Mouse (Mus musculus) embryonic facial prominence, embryonic 11.5 days (tissue): ENCODE measurements at regions not wholly inside any gene's neighbourhood (a gene's known extent, or its start where the extent isn't known, plus 50 kb on each side); places are given as distances from the start of the nearest gene placed in this dataset.
"Not testable (repeated sequence)": the region's sequence is repeated elsewhere in the genome, so short reads cannot be mapped to it uniquely, and the experiment has no call there.

Experiments used
- ATAC-seq: fragments of 200-750 bp; cut with Nextera tagmentation; replicated peaks from 2 replicates; pipeline ENCODE4 v1.8.0; 2017; ENCODE audit warnings: low read depth; ENCODE audit not compliant: insufficient number of reproducible peaks, low FRiP score, low TSS enrichment
- DNase-seq: peaks from one replicate; pipeline ENCODE4 v3.0.0-alpha.2; 2015; ENCODE audit warnings: low spot score
- H3K27ac ChIP-seq: fragments of 300-500 bp; sonication (generic); replicated peaks from 2 replicates; pipeline ENCODE4 v1.5.1; 2014; ENCODE audit warnings: mild to moderate bottlenecking, low read depth, low read length, control low read depth
- H3K27me3 ChIP-seq: fragments of 300-500 bp; sonication (generic); 2 replicates; pipeline ENCODE4 v1.6.1; 2014; ENCODE audit warnings: mild to moderate bottlenecking, low read length, moderate library complexity, mixed read lengths; ENCODE audit not compliant: control insufficient read depth, insufficient read depth
- H3K36me3 ChIP-seq: fragments of 300-500 bp; sonication (generic); replicated peaks from 2 replicates; pipeline ENCODE4 v1.6.1; 2014; ENCODE audit warnings: low read depth, mild to moderate bottlenecking, low read length, moderate library complexity, mixed read lengths; ENCODE audit not compliant: control insufficient read depth, insufficient read depth
- H3K4me1 ChIP-seq: fragments of 300-500 bp; sonication (generic); 2 replicates; pipeline ENCODE4 v1.6.1; 2014; ENCODE audit warnings: low read length, mixed read lengths; ENCODE audit not compliant: control insufficient read depth, insufficient read depth
- H3K4me2 ChIP-seq: fragments of 300-500 bp; sonication (generic); 2 replicates; pipeline ENCODE4 v1.6.1; 2014; ENCODE audit warnings: low read depth, mild to moderate bottlenecking, control low read depth, low read length, moderate library complexity
- H3K4me3 ChIP-seq: fragments of 300-500 bp; sonication (generic); 2 replicates; pipeline ENCODE4 v1.5.1; 2014; ENCODE audit warnings: low read depth, low read length, control low read depth
- H3K9ac ChIP-seq: fragments of 300-500 bp; sonication (generic); replicated peaks from 2 replicates; pipeline ENCODE4 v1.6.1; 2014; ENCODE audit warnings: mild to moderate bottlenecking, control low read depth, low read length
- H3K9me3 ChIP-seq: fragments of 300-500 bp; sonication (generic); replicated peaks from 2 replicates; pipeline ENCODE4 v1.6.1; 2016; ENCODE audit warnings: mild to moderate bottlenecking, low read length, inconsistent platforms, mixed read lengths; ENCODE audit not compliant: control insufficient read depth
- WGBS: fragments of 180-500 bp; shearing (Covaris S2); extraction: QIAGEN DNeasy Blood & Tissue Kit; methylation state at CpG from one replicate; pipeline ENCODE4 v1.1.7; 2014; 5-methylcytosine and 5-hydroxymethylcytosine counted together

DNA sequence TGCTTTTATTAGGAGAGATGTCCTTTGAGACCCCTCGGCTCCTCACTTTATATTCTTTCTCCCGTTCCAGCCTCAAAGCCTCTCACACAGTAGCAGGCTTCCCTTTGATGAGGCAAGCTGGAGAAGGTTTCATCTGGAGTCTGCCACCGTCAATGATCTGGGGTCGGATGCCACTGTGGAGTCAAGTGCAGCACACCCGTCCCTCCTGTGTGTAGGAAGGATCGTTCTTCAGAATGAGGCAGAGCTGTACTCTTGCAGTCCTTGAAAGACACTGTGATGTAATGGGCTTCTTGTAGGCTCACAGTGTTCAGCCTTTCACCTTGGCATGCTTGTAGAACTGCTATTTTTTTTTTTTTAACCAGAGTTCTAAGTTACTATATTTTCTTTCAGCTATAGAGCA lies 203.7 kb upstream of the Fbxl4 start:
- 67% methylated on average over 6 of the region's 6 CpGs for WGBS
- ATAC-seq = no peak

DNA sequence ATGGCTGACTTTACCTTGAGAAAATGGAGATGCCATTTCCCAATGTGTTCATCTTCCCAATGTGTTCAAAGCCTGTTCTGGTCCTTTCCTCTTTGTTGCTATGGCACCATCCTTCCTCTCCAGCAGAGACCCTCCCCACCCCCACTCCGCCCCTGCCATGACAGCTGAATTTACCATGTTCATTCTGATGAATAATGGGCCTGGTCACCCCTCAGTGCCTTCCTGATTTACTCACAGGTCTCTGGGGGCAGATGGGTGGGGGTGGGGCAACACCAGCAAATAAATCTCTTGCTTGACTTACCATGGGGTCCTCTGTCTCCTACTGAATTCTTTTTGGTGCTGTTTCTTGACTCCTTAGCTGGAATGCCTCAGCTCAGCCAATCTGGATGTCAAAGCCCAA lies 170.9 kb upstream of the Fbxl4 start:
- no peaks in the 10 kb centered on the region for H3K36me3 ChIP-seq
- 90% methylated on average over 1 of the region's 1 CpGs for WGBS
- H3K4me3 ChIP-seq = no peak overlapping the region
- ATAC-seq (no peak), DNase-seq (no peak)
- no peak overlapping the region for H3K4me2 ChIP-seq
- H3K27me3 ChIP-seq = no peaks in the 10 kb centered on the region
- no peak overlapping the region for H3K27ac ChIP-seq
- H3K4me1 ChIP-seq = no peaks in the 10 kb centered on the region
- no peaks in the 10 kb centered on the region for H3K9me3 ChIP-seq
- no peak overlapping the region for H3K9ac ChIP-seq

More for the DNA sequence above, 203.7 kb upstream of the Fbxl4 start:
- H3K27me3 ChIP-seq = no peaks in the 10 kb centered on the region
- H3K27ac ChIP-seq = no peak overlapping the region
- no peaks in the 10 kb centered on the region for H3K36me3 ChIP-seq
- no peak overlapping the region for H3K4me3 ChIP-seq
- H3K9me3 ChIP-seq = no peaks in the 10 kb centered on the region
- H3K4me2 ChIP-seq = no peak overlapping the region
- no peak overlapping the region for H3K9ac ChIP-seq
- no peak for DNase-seq
- no peaks in the 10 kb centered on the region for H3K4me1 ChIP-seq

DNA sequence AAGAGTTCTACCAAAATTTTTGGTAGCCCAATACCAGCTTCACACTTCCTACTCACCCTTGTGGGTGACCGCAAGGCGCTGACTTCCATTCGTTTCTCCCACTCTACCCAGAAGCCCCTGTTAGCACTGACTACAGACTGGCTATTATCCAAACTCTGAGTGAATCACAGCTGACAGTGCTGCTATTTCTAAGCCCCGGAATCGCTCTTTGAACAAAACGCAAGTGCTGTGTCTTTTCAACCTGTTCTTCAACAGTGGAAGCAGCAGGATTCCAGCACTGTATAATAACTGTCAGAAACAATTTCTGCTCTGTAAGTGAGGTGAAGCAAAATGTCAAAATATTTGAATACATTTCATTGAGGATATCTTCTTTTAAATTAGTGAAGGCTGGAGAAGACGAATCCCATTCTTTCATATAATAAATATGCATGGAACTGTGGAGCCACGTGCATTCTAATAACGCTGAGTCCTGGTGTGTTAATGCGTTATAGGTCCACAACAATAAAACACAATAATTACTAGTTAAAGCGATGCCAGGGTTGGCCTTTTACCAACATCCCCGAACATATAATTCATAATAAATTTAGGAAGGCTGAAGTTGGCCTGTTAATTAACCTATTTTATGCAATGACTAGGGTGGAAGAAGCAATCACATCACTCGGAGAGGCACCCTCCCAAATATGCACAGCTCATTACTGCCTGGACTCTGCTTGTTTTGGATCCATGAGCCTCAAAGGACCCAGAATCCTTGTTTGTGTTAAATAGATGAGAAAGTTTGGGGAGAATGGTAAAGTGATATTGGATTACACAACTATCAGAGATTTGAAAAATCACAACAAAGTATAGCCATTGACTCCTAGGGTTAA lies 169.0 kb upstream of the Fbxl4 start:
- no peak overlapping the region for H3K27ac ChIP-seq
- no peaks in the 10 kb centered on the region for H3K27me3 ChIP-seq
- no peaks in the 10 kb centered on the region for H3K4me1 ChIP-seq
- H3K9me3 ChIP-seq = no peaks in the 10 kb centered on the region
- H3K36me3 ChIP-seq = no peaks in the 10 kb centered on the region
- H3K4me3 ChIP-seq = no peak overlapping the region
- ATAC-seq (no peak), DNase-seq (no peak)
- H3K4me2 ChIP-seq = no peak overlapping the region
- 86% methylated on average over 13 of the region's 13 CpGs for WGBS
- H3K9ac ChIP-seq = no peak overlapping the region

DNA sequence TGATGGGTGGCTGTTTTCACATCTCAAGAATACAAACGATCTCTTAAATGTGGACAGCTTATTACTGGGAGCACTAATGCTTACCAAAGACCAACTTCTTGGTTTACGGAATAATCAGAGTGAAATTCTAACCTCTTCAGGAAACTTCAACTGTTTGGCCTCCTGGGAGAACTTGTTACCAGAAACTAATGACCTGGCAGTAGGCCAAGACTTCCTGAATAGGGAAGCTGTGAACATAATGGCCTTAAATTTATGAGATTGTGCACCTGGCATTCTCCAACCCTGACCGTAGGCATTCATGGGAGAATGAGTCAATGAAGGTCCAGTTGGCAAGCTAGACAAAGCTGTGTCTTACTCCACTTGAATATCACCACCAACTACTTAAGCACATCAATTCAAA lies 160.8 kb upstream of the Fbxl4 start:
- Histone ChIP-seq H3K4me3 (no peak overlapping the region), H3K4me1 (no peaks in the 10 kb centered on the region), H3K27me3 (no peaks in the 10 kb centered on the region), H3K9me3 (no peaks in the 10 kb centered on the region), H3K27ac (no peak overlapping the region), H3K36me3 (no peaks in the 10 kb centered on the region), H3K4me2 (no peak overlapping the region), H3K9ac (no peak overlapping the region)
- WGBS = 68% methylated on average over 3 of the region's 3 CpGs
- ATAC-seq (no peak), DNase-seq (peak; percentile 6)

DNA sequence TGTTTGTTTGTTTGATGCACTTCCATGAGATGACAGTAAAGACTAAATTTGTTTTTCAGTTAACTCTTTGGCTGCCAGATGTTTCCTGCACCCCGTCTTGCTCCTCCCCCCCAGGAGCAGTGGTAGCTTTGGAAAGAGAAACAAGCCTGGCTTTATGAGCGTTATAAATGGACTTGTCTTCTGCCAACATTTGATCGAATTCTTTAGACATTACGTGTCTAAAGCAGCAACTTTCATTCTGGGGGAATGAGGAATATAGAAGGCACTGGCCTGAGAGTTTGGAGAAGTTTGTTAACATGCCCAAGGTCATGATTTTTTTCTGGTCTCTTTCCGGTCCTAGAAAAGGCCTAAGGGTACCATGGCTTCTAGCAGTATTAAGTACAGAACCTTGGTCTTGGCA lies 148.8 kb upstream of the Fbxl4 start:
- H3K27me3 ChIP-seq = no peaks in the 10 kb centered on the region
- no peak overlapping the region for H3K4me3 ChIP-seq
- H3K9ac ChIP-seq = no peak overlapping the region
- no peaks in the 10 kb centered on the region for H3K36me3 ChIP-seq
- no peaks in the 10 kb centered on the region for H3K9me3 ChIP-seq
- ATAC-seq = no peak
- H3K4me2 ChIP-seq = no peak overlapping the region
- no peak overlapping the region for H3K27ac ChIP-seq
- H3K4me1 ChIP-seq = no peaks in the 10 kb centered on the region
- DNase-seq = no peak
- 88% methylated on average over 5 of the region's 5 CpGs for WGBS

DNA sequence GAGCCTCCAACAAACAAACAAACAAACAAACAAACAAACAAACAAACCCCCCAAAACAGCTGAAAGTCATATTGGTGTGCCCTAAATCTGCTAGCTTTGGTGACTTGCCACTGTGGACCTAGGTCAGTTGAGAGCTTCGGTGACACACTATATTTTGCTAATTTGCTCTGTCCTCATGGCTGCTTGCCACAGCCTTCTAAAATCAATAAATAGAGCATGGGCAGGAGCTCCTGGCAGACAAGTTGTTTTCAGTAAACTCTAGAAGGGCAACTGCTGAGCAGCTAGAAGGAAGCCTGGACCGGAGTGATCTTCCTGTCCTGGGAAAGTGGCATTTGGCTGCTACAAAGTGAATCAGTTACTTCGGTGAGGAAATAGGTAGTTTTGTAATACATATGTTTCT lies 119.7 kb upstream of the Fbxl4 start:
- H3K9me3 ChIP-seq = no peaks in the 10 kb centered on the region
- ATAC-seq (no peak), DNase-seq (no peak)
- no peak overlapping the region for H3K27ac ChIP-seq
- WGBS = 85% methylated on average over 3 of the region's 3 CpGs
- no peak overlapping the region for H3K4me3 ChIP-seq
- H3K4me2 ChIP-seq = no peak overlapping the region
- no peaks in the 10 kb centered on the region for H3K4me1 ChIP-seq
- H3K27me3 ChIP-seq = no peaks in the 10 kb centered on the region
- no peak overlapping the region for H3K9ac ChIP-seq
- no peaks in the 10 kb centered on the region for H3K36me3 ChIP-seq

DNA sequence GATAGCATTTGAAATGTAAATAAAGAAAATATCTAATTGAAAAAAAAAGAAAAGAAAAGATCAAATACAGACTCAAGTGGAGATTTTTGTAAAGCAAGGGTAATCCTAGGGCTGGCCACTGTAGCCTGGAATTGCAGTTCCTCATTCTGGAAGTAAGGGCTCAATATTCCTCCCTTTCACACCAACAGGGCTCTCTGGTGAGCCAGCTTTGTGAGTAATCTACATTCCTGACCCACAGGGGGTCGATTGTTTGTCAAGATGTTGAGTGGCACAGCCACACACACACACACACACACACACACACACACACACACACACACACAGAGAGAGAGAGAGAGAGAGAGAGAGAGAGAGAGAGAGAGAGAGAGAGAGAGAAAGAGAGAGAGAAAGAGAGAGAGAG lies 107.1 kb upstream of the Fbxl4 start:
- not testable (repeated sequence) for ATAC-seq, H3K4me3 ChIP-seq, DNase-seq, H3K9ac ChIP-seq, H3K4me2 ChIP-seq, H3K36me3 ChIP-seq, H3K9me3 ChIP-seq, H3K27ac ChIP-seq, H3K27me3 ChIP-seq, H3K4me1 ChIP-seq
- WGBS = 43% methylated on average over 1 of the region's 1 CpGs

DNA sequence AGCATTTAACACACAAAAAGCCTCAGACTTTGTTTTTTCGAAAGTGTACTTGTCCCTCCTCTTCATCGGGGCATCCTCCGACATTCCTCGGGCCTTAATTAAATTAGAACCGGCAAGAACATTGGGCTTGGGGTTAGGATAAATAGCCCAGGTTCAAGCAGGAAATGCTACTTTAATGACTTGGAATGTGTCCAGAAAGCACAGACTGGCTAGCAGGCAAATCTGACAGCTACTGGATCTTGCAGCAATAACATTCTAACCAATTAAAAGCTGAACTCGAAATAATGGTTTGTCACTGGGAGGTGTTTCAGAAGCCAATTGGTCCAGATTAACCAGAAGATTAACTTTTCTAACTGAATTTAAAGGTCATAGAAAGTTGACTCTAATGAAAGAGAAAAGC lies 93.4 kb upstream of the Fbxl4 start:
- WGBS = 25% methylated on average over 6 of the region's 6 CpGs
- DNase-seq = peak; percentile 14
- ATAC-seq = no peak
- Histone ChIP-seq H3K9me3 (no peaks in the 10 kb centered on the region), H3K9ac (no peak overlapping the region), H3K36me3 (no peaks in the 10 kb centered on the region), H3K27me3 (no peaks in the 10 kb centered on the region), H3K4me1 (no peaks in the 10 kb centered on the region), H3K4me3 (no peak overlapping the region), H3K4me2 (no peak overlapping the region), H3K27ac (no peak overlapping the region)
